Mouse (Mus musculus): Measurements from ENCODE around the gene Ctu2. TPM values are rescaled to one million over a fixed set of nuclear protein-coding genes. Genes with fewer than 3 reads are reported as not detected.

The Ctu2 gene
- polyA plus RNA-seq, 1 experiment from 2014 or later, result 83.6 TPM

- Histone ChIP-seq H3K4me1 (ENCODE audit: control insufficient read depth, insufficient read depth, low read length) (peaks cover 14% of the 10 kb centered on the region; the same call in 1 of the 2 replicates), H3K4me2 (ENCODE audit: low read length) (peak overlapping the region; percentile 1; the same call in 1 of the 2 replicates), H3K9me3 (replicated peaks; ENCODE audit: control insufficient read depth, low read length, poor library complexity, severe bottlenecking) (no peaks in the 10 kb centered on the region), H3K36me3 (ENCODE audit: control insufficient read depth, insufficient read depth, low read length) (no peaks in the 10 kb centered on the region), H3K27me3 (ENCODE audit: control insufficient read depth, insufficient read depth, low read depth, low read length) (no peaks in the 10 kb centered on the region), H3K4me3 (ENCODE audit: low read depth, low read length) (no peak overlapping the region), H3K27ac (ENCODE audit: low read length) (peak overlapping the region; percentile 36), H3K9ac (ENCODE audit: low read depth, low read length) (peak overlapping the region; percentile 11; the same call in 1 of the 2 replicates)
- 7% methylated on average over 23 of the region's 23 CpGs for WGBS
- no peak for ATAC-seq
Measured at GRCm38 (mm10) chr8:122523652-122524360, 47.9 kb downstream of the Ctu2 start.

- H3K27me3 ChIP-seq (ENCODE audit: control insufficient read depth, insufficient read depth, low read depth, low read length), result no peaks in the 10 kb centered on the region
- H3K4me2 ChIP-seq (ENCODE audit: low read length), result no peak overlapping the region
- peaks cover 14% of the 10 kb centered on the region; the same call in 1 of the 2 replicates for H3K4me1 ChIP-seq (ENCODE audit: control insufficient read depth, insufficient read depth, low read length)
- H3K9me3 ChIP-seq (replicated peaks; ENCODE audit: control insufficient read depth, low read length, poor library complexity, severe bottlenecking), result no peaks in the 10 kb centered on the region
- no peaks in the 10 kb centered on the region for H3K36me3 ChIP-seq (ENCODE audit: control insufficient read depth, insufficient read depth, low read length)
- WGBS, result 79% methylated on average over 6 of the region's 6 CpGs
- H3K27ac ChIP-seq (ENCODE audit: low read length), result no peak overlapping the region
- ATAC-seq, result no peak; the same call in 1 of the 2 replicates
- H3K9ac ChIP-seq (ENCODE audit: low read depth, low read length), result no peak overlapping the region
- H3K4me3 ChIP-seq (ENCODE audit: low read depth, low read length), result no peak overlapping the region
Measured at GRCm38 (mm10) chr8:122524506-122524905, 48.6 kb downstream of the Ctu2 start.

- H3K9me3 ChIP-seq (replicated peaks; ENCODE audit: control insufficient read depth, low read length, poor library complexity, severe bottlenecking), result no peaks in the 10 kb centered on the region
- H3K27me3 ChIP-seq (ENCODE audit: control insufficient read depth, insufficient read depth, low read depth, low read length), result no peaks in the 10 kb centered on the region
- H3K4me1 ChIP-seq (ENCODE audit: control insufficient read depth, insufficient read depth, low read length), result peaks cover 14% of the 10 kb centered on the region; the same call in 1 of the 2 replicates
- ATAC-seq, result no peak
- no peak overlapping the region for H3K27ac ChIP-seq (ENCODE audit: low read length)
- H3K36me3 ChIP-seq (ENCODE audit: control insufficient read depth, insufficient read depth, low read length), result no peaks in the 10 kb centered on the region
- WGBS, result 83% methylated on average over 6 of the region's 6 CpGs
- H3K4me3 ChIP-seq (ENCODE audit: low read depth, low read length), result no peak overlapping the region
- H3K9ac ChIP-seq (ENCODE audit: low read depth, low read length), result no peak overlapping the region
- H3K4me2 ChIP-seq (ENCODE audit: low read length), result no peak overlapping the region
Measured at GRCm38 (mm10) chr8:122525004-122525403, 49.1 kb downstream of the Ctu2 start.

- Histone ChIP-seq H3K9me3 (replicated peaks; ENCODE audit: control insufficient read depth, low read length, poor library complexity, severe bottlenecking) (no peaks in the 10 kb centered on the region), H3K4me2 (ENCODE audit: low read length) (no peak overlapping the region), H3K27ac (ENCODE audit: low read length) (no peak overlapping the region), H3K9ac (ENCODE audit: low read depth, low read length) (no peak overlapping the region), H3K27me3 (ENCODE audit: control insufficient read depth, insufficient read depth, low read depth, low read length) (no peaks in the 10 kb centered on the region), H3K4me3 (ENCODE audit: low read depth, low read length) (no peak overlapping the region), H3K4me1 (ENCODE audit: control insufficient read depth, insufficient read depth, low read length) (peaks cover 14% of the 10 kb centered on the region; the same call in 1 of the 2 replicates), H3K36me3 (ENCODE audit: control insufficient read depth, insufficient read depth, low read length) (no peaks in the 10 kb centered on the region)
- ATAC-seq, result no peak
- 75% methylated on average over 3 of the region's 3 CpGs for WGBS
Measured at GRCm38 (mm10) chr8:122526084-122526483, 50.1 kb downstream of the Ctu2 start.

GRCm38 (mm10) chr8:122526526-122527170, 50.7 kb downstream of the Ctu2 start:
- H3K4me3 ChIP-seq (ENCODE audit: low read depth, low read length), result no peak overlapping the region
- H3K27me3 ChIP-seq (ENCODE audit: control insufficient read depth, insufficient read depth, low read depth, low read length), result no peaks in the 10 kb centered on the region
- H3K4me2 ChIP-seq (ENCODE audit: low read length), result no peak overlapping the region
- H3K9ac ChIP-seq (ENCODE audit: low read depth, low read length), result no peak overlapping the region
- H3K36me3 ChIP-seq (ENCODE audit: control insufficient read depth, insufficient read depth, low read length), result no peaks in the 10 kb centered on the region
- peaks cover 14% of the 10 kb centered on the region; the same call in 1 of the 2 replicates for H3K4me1 ChIP-seq (ENCODE audit: control insufficient read depth, insufficient read depth, low read length)
- no peak overlapping the region for H3K27ac ChIP-seq (ENCODE audit: low read length)
- 73% methylated on average over 7 of the region's 7 CpGs for WGBS
- H3K9me3 ChIP-seq (replicated peaks; ENCODE audit: control insufficient read depth, low read length, poor library complexity, severe bottlenecking), result no peaks in the 10 kb centered on the region
- no peak for ATAC-seq

GRCm38 (mm10) chr8:122527937-122528336, 52.0 kb downstream of the Ctu2 start:
- H3K27ac ChIP-seq (ENCODE audit: low read length), result no peak overlapping the region
- WGBS, result 93% methylated on average over 3 of the region's 3 CpGs
- no peak for ATAC-seq

GRCm38 (mm10) chr8:122529159-122529558, 53.2 kb downstream of the Ctu2 start:
- Histone ChIP-seq H3K9me3 (replicated peaks; ENCODE audit: control insufficient read depth, low read length, poor library complexity, severe bottlenecking) (no peaks in the 10 kb centered on the region), H3K4me2 (ENCODE audit: low read length) (no peak overlapping the region), H3K27me3 (ENCODE audit: control insufficient read depth, insufficient read depth, low read depth, low read length) (no peaks in the 10 kb centered on the region), H3K4me3 (ENCODE audit: low read depth, low read length) (no peak overlapping the region), H3K9ac (ENCODE audit: low read depth, low read length) (no peak overlapping the region), H3K4me1 (ENCODE audit: control insufficient read depth, insufficient read depth, low read length) (peaks cover 4% of the 10 kb centered on the region; the same call in 1 of the 2 replicates), H3K36me3 (ENCODE audit: control insufficient read depth, insufficient read depth, low read length) (no peaks in the 10 kb centered on the region), H3K27ac (ENCODE audit: low read length) (no peak overlapping the region)
- 95% methylated on average over 4 of the region's 4 CpGs for WGBS
- ATAC-seq, result no peak

More at GRCm38 (mm10) chr8:122527937-122528336, 52.0 kb downstream of the Ctu2 start:
- H3K36me3 ChIP-seq (ENCODE audit: control insufficient read depth, insufficient read depth, low read length), result no peaks in the 10 kb centered on the region
- H3K9me3 ChIP-seq (replicated peaks; ENCODE audit: control insufficient read depth, low read length, poor library complexity, severe bottlenecking), result no peaks in the 10 kb centered on the region
- H3K4me1 ChIP-seq (ENCODE audit: control insufficient read depth, insufficient read depth, low read length), result peaks cover 14% of the 10 kb centered on the region; the same call in 1 of the 2 replicates
- H3K9ac ChIP-seq (ENCODE audit: low read depth, low read length), result no peak overlapping the region
- H3K27me3 ChIP-seq (ENCODE audit: control insufficient read depth, insufficient read depth, low read depth, low read length), result no peaks in the 10 kb centered on the region
- no peak overlapping the region for H3K4me2 ChIP-seq (ENCODE audit: low read length)
- no peak overlapping the region for H3K4me3 ChIP-seq (ENCODE audit: low read depth, low read length)

- Histone ChIP-seq H3K4me3 (ENCODE audit: low read depth, low read length) (no peak overlapping the region), H3K9me3 (replicated peaks; ENCODE audit: control insufficient read depth, low read length, poor library complexity, severe bottlenecking) (no peaks in the 10 kb centered on the region), H3K4me2 (ENCODE audit: low read length) (no peak overlapping the region), H3K4me1 (ENCODE audit: control insufficient read depth, insufficient read depth, low read length) (no peaks in the 10 kb centered on the region), H3K9ac (ENCODE audit: low read depth, low read length) (no peak overlapping the region), H3K27me3 (ENCODE audit: control insufficient read depth, insufficient read depth, low read depth, low read length) (no peaks in the 10 kb centered on the region), H3K27ac (ENCODE audit: low read length) (no peak overlapping the region), H3K36me3 (ENCODE audit: control insufficient read depth, insufficient read depth, low read length) (no peaks in the 10 kb centered on the region)
- ATAC-seq, result no peak
- WGBS, result 83% methylated on average over 8 of the region's 8 CpGs
Measured at GRCm38 (mm10) chr8:122531312-122531711, 55.4 kb downstream of the Ctu2 start.

Measured in midbrain, embryonic 16.5 days (tissue).